Mouse (Mus musculus): ENCODE measurements around the gene Cd7. TPM values are rescaled to one million over a fixed set of nuclear protein-coding genes. Genes with fewer than 3 reads are reported as not detected.
A peak's percentile ranks its signal among the peaks of the same experiment; 100 is the strongest.
"Not testable (repeated sequence)": the region's sequence is repeated elsewhere in the genome, so short reads cannot be mapped to it uniquely, and the experiment has no call there.

Cd7 gene
- total RNA-seq (2021): not detected
- long read RNA-seq, experiment 1: 0 reads
- long read RNA-seq, experiment 2: 0 reads

- no peak for DNase-seq (ENCODE audit: low spot score)
Measured at GRCm38 (mm10) chr11:121039302-121039701, at the start of gene Cd7. Cd7 (minus strand) TSS chr11:121039418.

DNA sequence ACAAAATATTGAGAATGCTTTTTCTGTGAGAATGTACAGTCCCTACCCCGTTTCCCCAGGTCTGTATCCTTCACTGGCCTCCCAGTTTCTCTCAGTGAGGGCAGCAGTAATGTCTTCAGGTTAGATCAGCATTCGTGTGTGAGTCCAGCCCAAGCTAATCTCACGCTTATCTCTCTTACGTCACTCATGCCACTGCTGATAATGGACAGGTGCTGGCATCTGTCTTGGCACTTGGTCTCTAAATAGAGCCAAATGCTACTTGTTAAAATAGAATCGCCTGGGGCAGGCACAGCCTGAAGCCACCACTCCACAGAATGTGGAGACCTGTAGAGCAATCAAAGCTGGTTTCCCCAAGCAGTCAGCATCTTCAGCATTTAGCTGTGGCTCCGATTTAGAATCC, 49.8 kb upstream of the Cd7 start:
- DNase-seq (ENCODE audit: low spot score): no peak

- no peak for DNase-seq (ENCODE audit: low spot score)
Measured at GRCm38 (mm10) chr11:121086296-121086695, 47.1 kb upstream of the Cd7 start.

DNA sequence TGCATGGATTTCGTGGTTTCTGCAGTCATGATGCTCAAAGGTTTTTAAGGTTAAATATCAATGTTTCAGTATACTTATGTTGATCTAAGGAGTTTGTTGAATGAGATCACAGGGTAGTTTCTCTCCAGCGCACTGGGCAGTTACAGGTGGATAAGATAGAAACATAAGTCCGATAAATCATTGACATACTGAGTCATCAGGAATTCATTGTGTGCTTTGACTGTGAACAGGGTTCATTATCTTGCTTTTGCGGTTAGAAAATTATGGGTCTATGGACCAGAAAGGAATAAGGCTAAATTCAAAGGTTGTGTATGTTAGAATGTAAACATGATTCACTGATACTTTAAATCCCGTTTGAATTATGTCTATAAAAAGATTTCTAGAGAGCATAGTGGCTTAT, 46.0 kb upstream of the Cd7 start:
- DNase-seq (ENCODE audit: low spot score): no peak

GRCm38 (mm10) chr11:121082857-121083500, 43.8 kb upstream of the Cd7 start:
- DNase-seq (ENCODE audit: low spot score): no peak

GRCm38 (mm10) chr11:121082250-121082649, 43.0 kb upstream of the Cd7 start:
- no peak for DNase-seq (ENCODE audit: low spot score)

DNA sequence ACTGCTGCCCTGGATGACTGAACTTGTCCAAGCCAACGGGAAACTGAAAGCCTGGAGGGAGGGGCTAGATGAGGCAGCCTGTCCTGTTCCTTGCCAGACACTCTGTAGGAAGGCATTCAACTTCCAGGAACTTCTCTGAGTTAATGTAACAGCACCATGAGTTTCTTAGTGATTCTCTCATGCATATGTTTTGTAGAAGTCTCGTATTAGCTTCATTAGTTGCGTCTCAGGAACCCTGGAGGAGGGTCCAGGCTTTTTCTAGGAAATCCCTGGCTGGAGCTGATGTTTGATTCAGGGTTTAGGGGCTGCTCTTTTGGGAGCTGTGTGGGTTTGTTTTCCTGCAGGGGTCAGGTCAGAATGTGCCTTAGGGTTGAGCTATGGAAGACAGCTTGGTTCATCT, 41.9 kb upstream of the Cd7 start, which contains the start of gene Sectm1a:
Gene Sectm1a (minus strand): TSS at position 101 of the 400 bp plus-strand sequence.
- no peak for DNase-seq (ENCODE audit: low spot score)

- no peak for DNase-seq (ENCODE audit: low spot score)
Measured at GRCm38 (mm10) chr11:121080330-121080729, 41.1 kb upstream of the Cd7 start.

- no peak for DNase-seq (ENCODE audit: low spot score)
Measured at GRCm38 (mm10) chr11:121075655-121076054, 36.4 kb upstream of the Cd7 start.

DNA sequence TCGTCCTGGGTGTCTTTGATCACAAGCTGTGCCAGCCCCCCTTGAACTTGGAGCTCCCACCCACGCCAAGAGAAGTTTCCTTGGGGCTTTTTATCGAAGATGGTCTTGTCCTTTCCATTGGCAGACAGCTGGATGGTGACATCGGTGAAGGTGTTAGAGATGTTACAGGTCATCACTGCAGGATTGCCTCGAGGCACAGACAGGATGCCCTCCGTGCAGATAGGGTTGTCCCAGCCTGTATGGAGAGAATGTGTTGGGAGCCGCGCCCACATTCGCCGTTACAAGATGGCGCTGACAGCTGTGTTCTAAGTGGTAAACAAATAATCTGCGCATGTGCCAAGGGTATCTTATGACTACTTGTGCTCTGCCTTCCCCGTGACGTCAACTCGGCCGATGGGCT, 30.4 kb upstream of the Cd7 start:
- not testable (repeated sequence) for DNase-seq (ENCODE audit: low spot score)

DNA sequence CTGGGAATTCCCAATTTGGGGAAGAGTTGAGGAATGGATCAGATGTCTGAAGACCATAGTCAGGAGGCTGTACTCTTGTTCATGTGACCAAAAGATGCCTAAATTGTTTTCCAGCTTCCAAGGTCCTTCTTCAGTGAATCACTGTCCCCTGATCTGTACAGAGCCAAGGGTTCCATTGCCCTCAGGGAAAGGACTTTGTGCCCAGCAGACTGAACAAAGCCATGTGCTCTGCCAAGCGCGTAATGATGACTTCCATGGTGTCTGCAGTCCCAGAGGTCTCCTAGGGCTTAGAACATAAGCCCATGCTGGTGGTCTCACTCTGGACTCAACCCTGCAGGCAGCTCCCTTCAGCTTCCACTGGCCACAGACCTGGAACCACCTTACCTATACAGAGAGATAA, 28.7 kb upstream of the Cd7 start:
- DNase-seq (ENCODE audit: low spot score): no peak

- no peak for DNase-seq (ENCODE audit: low spot score)
Measured at GRCm38 (mm10) chr11:121064197-121064596, 25.0 kb upstream of the Cd7 start.

DNA sequence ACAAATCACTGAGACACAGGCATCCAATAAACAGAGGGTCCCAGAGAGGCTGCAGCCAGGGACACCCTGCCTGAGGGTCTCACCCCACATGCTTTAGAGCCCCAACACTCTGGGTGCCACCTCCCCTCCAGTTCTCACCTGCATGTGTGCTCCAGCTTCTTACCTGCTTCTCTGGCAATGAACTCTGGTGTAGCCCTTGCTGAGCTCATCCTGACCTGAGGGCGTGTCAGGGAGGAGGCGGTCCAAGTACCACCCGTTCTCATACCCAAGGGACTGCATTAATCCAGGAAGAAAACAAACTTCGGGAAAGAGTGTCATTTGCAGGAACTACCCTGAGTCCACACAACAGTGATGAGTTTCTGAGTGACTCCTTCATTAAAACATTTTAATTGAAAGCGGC, 24.2 kb upstream of the Cd7 start, which contains the start of gene Sectm1b:
Gene Sectm1b (minus strand): TSS at position 191 of the 400 bp plus-strand sequence.
- DNase-seq (ENCODE audit: low spot score): no peak

GRCm38 (mm10) chr11:121061615-121062014, 22.4 kb upstream of the Cd7 start:
- DNase-seq (ENCODE audit: low spot score): no peak

DNA sequence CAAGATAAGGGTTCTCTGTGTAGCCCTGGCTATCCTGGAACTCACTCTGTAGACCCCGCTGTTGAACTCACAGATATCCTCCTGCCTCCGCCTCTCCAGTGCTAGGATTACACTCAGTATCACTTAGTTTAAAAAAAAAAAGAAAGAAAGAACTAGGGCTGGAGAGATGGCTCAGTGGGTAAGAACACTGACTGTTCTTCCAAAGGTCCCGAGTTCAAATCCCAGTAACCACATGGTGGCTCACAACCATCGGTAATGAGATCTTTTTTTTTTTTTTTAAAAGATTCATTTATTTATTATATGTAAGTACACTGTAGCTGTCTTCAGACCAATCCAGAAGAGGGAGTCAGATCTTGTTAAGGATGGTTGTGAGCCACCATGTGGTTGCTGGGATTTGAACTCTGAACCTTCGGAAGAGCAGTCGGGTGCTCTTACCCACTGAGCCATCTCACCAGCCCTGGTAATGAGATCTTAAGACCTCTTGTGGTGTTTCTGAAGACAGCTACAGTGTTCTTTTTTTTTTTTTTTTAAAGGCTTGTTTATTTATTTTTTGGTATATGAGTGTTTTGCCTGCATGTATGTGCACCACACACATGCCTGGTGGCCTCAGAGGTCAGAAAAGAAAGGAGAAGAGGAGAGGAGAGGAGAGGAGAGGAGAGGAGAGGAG, 21.3 kb upstream of the Cd7 start:
- not testable (repeated sequence) for DNase-seq (ENCODE audit: low spot score)

DNA sequence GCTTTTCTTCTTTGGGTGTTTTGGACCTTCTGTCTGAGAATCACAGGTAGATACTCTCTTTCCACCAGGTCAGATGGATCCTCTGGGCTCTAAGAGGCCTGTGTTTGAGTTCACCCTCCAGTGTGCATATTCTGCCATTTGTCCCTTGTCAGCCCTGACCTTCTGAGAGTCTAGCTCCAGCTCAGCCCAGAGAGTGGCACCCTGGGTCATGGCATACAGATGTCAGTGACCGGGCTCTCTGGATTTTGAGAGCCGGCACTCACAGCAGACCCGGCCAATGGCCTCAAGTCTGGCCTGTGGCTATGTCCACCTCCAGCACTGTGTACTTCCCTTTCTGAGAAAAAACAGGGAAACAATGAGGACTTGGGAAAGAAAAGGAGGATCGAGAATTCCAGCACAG, 20.3 kb upstream of the Cd7 start:
- DNase-seq (ENCODE audit: low spot score): no peak

DNA sequence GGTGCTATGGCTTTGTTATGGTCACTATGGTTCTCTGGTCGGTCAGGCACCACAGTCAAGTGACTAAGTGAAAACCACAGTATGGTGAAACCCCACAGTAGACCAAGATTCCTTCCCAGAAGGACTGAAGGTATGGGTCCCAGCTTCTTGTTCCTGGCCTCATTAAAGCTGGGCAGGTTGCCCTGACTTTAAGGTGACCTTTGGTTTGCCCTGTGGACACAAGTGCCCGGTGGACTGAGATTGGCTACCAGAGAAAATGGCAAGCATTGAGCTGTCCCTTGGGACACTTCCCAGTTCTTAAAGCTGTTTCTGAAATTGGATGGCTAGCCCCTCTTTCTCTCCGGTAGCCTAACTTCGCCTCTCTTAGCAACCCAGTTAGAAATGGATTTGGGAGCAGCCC, 19.7 kb upstream of the Cd7 start:
- no peak for DNase-seq (ENCODE audit: low spot score)

DNA sequence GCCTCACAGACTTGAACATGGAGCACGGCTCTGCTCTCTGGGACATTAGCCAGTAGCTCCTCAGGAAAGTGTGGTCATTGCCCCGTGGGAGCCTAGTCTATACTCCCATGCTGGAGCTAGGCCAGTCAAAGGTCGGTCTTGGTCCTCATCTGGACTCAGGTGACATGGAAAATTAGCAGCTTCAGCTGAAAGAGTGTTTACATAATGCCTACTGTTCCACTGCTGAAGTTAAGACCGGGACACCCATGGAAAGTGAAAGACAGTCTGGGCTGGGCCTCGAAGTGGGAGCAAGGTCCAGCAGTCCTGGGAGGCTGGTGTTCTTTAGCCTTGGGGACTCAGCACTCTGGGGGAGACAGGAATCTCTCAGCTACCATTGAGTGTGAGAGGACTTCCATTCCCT, 18.9 kb upstream of the Cd7 start:
- DNase-seq (ENCODE audit: low spot score): no peak

DNA sequence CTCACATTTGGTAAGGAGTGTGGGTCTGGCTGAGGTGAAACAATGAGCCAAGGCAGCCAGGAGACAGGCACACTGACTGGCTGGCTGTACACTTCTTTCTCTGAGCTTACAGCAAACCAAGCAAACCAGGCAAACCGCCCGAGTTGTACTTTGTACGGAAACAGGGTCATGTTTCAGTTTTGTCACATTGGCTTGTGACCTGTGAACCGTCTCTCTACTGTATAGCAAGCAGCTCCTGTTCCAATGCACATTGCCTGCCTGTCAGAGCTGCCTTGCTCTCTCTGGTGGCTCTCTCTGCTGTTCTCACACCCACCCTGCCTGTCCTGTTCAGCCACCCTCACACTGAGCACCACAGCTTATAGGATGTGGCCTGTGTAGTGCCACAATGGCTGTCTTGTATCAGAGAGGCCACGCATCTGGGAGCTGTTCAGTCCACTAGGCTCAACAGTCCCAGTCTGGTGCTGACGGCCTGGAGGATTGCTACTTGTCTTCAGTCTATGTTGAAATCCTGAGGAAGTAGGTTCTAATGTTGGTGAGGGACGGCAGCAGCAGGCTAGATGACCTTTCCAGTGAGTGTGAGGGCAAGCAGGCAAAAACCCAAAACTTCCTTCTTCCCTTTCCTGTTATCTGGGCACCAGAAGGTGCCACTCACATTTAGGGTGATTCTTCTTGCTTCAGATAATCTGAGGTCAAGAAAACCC, 17.5 kb upstream of the Cd7 start:
- DNase-seq (ENCODE audit: low spot score): peak; percentile 52

- DNase-seq (ENCODE audit: low spot score): peak; percentile 86
Measured at GRCm38 (mm10) chr11:121053536-121053935, 14.3 kb upstream of the Cd7 start.

DNA sequence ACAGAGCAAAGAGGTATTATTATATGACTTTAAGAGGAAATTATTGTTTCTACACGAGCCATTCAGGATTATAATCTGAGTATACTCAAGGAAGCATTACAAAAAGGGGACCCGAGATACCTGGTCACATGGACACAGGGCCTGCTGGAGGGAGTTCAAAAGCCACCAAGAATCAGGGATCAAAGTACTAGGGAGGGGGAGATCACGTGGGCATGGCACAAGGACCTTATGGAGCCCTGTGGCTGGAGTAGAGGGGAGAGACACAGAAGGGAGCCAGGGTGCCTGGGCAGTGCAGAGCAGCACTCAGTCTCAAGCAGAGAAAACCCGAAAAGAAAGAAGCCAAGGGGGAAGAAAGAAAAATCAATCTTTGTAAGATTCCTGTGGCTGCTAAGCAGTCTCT, 13.2 kb upstream of the Cd7 start:
- no peak for DNase-seq (ENCODE audit: low spot score)

GRCm38 (mm10) chr11:121051793-121052192, 12.6 kb upstream of the Cd7 start:
- DNase-seq (ENCODE audit: low spot score): no peak

- DNase-seq (ENCODE audit: low spot score): no peak
Measured at GRCm38 (mm10) chr11:121049840-121050239, 10.6 kb upstream of the Cd7 start.
